Mouse (Mus musculus) liver, adult (tissue): ENCODE results near the gene Heatr5a.

Source experiments
- GATA4 ChIP-seq: IDR thresholded peaks from 2 replicates; pipeline ENCODE4 v1.6.1; 2014; ENCODE audit warnings: mild to moderate bottlenecking, low read length; ENCODE audit not compliant: insufficient replicate concordance

Gene Heatr5a

GRCm38 (mm10) chr12:51985826-51986225, 14.7 kb upstream of the Heatr5a start:
- TF ChIP-seq GATA4 = no peak

DNA sequence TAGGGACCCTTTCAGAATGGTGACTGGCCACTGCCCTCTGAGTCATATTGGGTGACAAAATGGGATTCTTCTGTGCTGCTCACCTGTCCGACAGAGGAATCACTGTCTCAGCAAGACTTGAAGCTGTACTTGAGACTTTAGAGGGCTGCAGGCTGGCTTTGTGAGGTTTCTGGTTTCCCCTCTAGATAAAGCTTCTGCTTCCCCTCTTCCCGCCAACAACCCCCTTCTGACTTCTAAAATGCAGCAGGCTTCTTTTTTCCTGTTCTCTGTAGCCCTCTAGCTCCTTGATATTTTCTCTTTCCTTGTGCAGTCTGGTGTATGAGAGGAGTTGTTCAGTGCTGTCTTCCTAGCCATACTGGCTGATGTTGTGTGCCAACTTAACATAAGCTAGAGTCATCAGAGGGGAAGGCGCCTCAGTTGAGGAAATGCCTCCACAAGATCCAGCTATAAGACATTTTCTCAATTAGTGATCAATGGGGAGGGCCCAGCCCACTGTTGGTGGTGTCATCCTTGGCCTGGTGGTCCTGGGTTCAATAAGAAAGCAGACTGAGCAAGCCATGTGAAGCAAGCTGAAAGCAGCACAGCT, 14.1 kb upstream of the Heatr5a start:
- TF ChIP-seq GATA4 = no peak

- no peak for TF ChIP-seq GATA4
Measured at GRCm38 (mm10) chr12:51983625-51984024, 12.5 kb upstream of the Heatr5a start.

- TF ChIP-seq GATA4 = no peak
Measured at GRCm38 (mm10) chr12:51976531-51976930, 5.4 kb upstream of the Heatr5a start.

- no peak for TF ChIP-seq GATA4
Measured at GRCm38 (mm10) chr12:51974381-51974780, 3.3 kb upstream of the Heatr5a start.

GRCm38 (mm10) chr12:51972269-51973065, 1.3 kb upstream of the Heatr5a start:
- TF ChIP-seq GATA4 = no peak

GRCm38 (mm10) chr12:51970352-51971069, 610 bp downstream of the Heatr5a start:
- no peak for TF ChIP-seq GATA4

DNA sequence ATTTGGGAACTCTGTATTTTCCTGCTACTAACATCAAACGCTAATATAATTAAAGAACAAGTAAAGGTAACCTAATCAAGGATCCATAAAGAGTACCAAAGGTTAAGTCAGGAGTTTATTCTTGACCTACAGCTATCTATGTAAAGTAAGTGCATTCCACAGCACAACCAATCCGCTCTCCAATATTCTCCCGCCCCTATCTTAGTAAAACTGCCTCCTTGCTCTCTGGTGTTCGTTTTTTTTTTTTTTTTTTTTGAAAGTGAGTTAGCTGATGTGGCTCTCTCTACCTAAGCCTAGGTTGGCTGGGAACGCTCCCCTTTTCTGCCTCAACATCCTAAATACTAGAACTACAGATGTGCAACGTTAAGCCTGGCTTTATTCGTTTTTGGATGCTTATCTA, 1.2 kb downstream of the Heatr5a start:
- no peak for TF ChIP-seq GATA4

- TF ChIP-seq GATA4 = no peak
Measured at GRCm38 (mm10) chr12:51969092-51969491, 2.0 kb downstream of the Heatr5a start.

DNA sequence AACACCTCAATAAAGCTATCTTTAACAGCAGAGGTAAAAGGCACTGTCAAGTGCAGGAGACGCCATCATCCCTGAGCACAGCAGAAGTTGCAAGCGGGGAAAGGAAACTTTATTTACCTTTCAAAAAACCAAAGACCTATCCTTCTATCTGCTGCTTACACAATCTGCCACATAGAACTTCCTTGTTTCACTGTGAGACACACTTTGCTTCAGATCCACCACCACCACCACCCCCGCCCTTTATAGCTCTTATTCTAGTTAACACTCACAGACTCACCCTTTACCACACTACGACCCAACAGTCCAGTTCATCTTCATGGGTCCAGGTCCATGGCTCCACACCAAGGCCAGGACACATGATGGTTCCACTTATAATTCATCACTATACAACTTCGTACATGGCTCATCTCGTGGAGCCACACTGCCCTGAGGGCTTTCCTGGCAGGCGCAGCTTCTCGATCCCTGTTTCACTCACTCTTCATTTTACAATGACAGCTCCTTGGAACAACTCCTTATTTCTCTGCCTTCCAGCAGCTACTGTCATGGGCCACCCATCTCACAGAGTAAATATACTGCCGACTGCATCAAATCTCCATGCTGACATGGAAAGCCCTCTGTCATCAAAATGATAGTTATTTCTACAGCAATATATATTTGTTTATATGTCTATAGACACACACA, 3.1 kb downstream of the Heatr5a start:
- TF ChIP-seq GATA4 = no peak

DNA sequence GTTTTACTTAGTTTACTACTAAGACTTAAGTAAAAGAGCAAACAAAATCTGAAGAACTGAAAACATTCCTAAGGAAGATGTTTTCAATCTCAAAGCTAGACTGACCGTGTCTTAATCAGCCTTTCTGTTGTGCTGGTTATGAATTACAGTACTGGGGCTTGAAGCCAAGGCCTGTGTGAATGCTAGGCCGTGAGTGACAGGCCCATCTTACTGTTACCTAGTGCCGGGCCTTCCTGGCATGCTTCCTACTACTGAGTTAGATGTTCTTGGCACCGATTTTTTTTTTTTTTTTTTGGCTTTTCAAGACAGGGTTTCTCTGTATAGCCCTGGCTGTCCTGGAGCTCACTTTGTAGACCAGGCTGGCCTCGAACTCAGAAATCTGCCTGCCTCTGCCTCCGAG, 13.5 kb downstream of the Heatr5a start:
- TF ChIP-seq GATA4 = no peak

DNA sequence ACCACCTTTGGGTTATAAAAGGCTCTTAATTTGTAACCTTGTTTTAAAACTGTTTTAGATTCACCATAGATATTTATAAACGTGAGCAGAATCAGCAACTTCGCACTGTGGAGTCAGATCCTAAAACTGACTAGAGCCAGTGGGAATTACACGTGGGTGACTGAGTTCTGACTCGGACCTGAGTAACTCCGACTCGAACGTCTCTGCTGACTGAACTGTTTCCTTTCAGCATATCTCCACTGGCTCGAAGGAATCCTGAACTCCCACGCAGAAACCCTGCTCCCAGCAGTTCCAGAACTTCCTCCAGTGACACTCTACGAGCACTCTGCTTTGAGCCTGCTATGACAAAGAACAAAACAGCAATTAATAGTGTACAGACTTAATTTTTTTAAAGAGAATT, 18.8 kb downstream of the Heatr5a start:
- no peak for TF ChIP-seq GATA4

DNA sequence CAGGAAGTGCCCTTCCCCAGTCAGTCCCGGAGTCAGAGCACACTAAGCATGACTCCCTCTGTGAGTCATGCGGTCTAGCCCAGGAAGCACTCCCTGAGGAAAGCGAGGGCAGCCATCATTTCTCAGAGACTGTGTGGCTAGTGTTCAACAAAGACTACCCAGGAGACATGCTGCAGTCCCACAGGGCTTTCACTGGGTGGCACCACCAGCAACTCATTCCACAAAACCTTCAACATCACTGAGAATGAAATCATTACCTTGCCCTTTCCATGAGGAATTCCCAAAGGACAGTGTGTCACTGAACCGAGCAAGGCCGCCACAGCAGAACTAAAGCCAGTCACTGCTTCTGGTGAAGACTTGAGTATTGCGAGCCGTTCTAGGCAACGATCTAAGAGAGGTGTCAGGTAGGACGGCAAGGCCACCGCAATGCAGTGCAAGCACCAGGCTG, 23.6 kb downstream of the Heatr5a start:
- TF ChIP-seq GATA4 = no peak

GRCm38 (mm10) chr12:51945331-51945730, 25.8 kb downstream of the Heatr5a start:
- TF ChIP-seq GATA4 = no peak

DNA sequence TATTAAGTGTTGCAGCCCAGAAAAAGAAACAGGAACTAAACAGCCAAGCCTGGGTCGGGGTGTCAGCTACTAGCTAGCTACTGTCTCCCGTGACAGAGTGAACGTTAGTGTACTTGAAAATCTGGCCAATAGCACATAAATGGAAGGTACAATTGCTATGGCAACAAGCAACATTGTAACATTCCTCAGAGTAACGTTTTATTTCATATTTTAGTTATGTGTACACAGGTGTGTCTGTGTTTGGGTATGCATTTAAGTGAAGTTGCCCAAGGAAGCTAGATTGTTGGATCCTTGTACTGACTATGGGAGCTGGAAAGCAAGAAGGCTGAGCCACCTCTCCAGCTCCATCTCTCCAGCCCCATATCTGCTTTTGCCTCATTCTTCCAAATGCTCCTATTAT, 31.3 kb downstream of the Heatr5a start:
- no peak for TF ChIP-seq GATA4
